In the genomic region with DNA sequence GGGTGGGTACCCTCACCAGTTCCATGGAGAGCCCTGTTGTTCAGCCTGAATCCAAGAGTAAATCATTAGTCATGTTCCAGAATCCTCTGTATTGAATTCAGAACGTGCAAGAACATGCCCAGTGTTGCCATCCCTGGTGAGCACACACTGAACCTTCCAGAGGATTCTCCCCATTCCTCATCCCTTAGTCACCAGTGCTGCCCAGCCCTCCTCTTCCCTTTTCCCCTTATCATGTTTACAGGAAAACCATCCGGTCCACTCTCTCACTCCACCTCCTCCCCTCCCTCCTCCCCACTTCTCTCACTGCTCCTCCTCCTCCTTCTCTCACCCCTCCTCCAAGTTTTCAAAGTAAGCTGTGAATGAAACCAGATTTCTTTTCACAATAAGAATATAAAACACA, we compare ENCODE assay signal across 15 mouse cellular contexts. TPM values are rescaled to one million over a fixed set of nuclear protein-coding genes. Genes with fewer than 3 reads are reported as not detected.
A peak's percentile ranks its signal among the peaks of the same experiment; 100 is the strongest.
DNase-seq lines count a peak whose midpoint lies in the region; ATAC-seq and TF ChIP-seq lines count a peak whose summit lies in the region.
"Had no signal": no experiment of that assay in that cellular context is flagged by ENCODE, and none has a peak within 500 bp of the region (broad histone marks: within the 10 kb centered on the region; RNA-seq: fewer than 3 reads in every experiment).

No protein-coding gene starts in this region.

- WGBS in heart, embryonic 16.5 days, result 24% methylated on average over 2 of the region's 2 CpGs
- 23% methylated on average over 2 of the region's 2 CpGs for WGBS in heart, embryonic 11.5 days (ENCODE audit: insufficient replicate concordance)
- 68% methylated on average over 2 of the region's 2 CpGs for WGBS in midbrain, embryonic 11.5 days
- WGBS in midbrain, embryonic 10.5 days, result 60% methylated on average over 2 of the region's 2 CpGs
- WGBS in limb, embryonic 14.5 days, result 21% methylated on average over 2 of the region's 2 CpGs

- ATAC-seq in heart, embryonic 16.5 days (replicated peaks; ENCODE audit: extremely low read depth, insufficient read depth, low FRiP score), result 0 out of 2 replicates have a peak, but pooled peaks have one; percentile 14
- no peak; the same call in 1 of the 2 replicates for ATAC-seq in heart, embryonic 11.5 days (replicated peaks; ENCODE audit: insufficient number of reproducible peaks, low FRiP score, low TSS enrichment)
- ATAC-seq in midbrain, embryonic 11.5 days (ENCODE audit: low FRiP score), result no peak
- peak; percentile 34; the same call in 1 of the 2 replicates for ATAC-seq in limb, embryonic 14.5 days (ENCODE audit: low FRiP score, low read depth)
- ATAC-seq: midbrain, embryonic 15.5 days had no signal

- H3K4me1 ChIP-seq in heart, embryonic 16.5 days (ENCODE audit: control insufficient read depth, insufficient read depth, low read length), result no peaks in the 10 kb centered on the region
- H3K4me1 ChIP-seq in heart, embryonic 11.5 days (ENCODE audit: control insufficient read depth, insufficient read depth, low read length), result no peaks in the 10 kb centered on the region
- no peaks in the 10 kb centered on the region for H3K4me1 ChIP-seq in midbrain, embryonic 11.5 days (ENCODE audit: control insufficient read depth, insufficient read depth, low read length)
- H3K4me1 ChIP-seq in midbrain, embryonic 10.5 days, result peaks cover 8% of the 10 kb centered on the region
- H3K4me1 ChIP-seq in limb, embryonic 14.5 days (ENCODE audit: control insufficient read depth, insufficient read depth, low read length), result peaks cover 6% of the 10 kb centered on the region
- H3K4me1 ChIP-seq: midbrain, embryonic 15.5 days; neural tube, embryonic 13.5 days had no signal

- no peak overlapping the region for H3K4me3 ChIP-seq in heart, embryonic 16.5 days (ENCODE audit: low read length)
- H3K4me3 ChIP-seq in heart, embryonic 11.5 days (ENCODE audit: low read depth, low read length), result no peak overlapping the region
- no peak overlapping the region for H3K4me3 ChIP-seq in midbrain, embryonic 11.5 days (ENCODE audit: low read depth, low read length)
- H3K4me3 ChIP-seq in midbrain, embryonic 10.5 days, result no peak overlapping the region
- H3K4me3 ChIP-seq in limb, embryonic 14.5 days (replicated peaks; ENCODE audit: low read length), result no peak overlapping the region
- H3K4me3 ChIP-seq: hindbrain, embryonic 13.5 days; left cerebral cortex, adult 2 months; lung, embryonic 15.5 days; midbrain, embryonic 15.5 days; neural tube, embryonic 13.5 days had no signal

- H3K4me2 ChIP-seq in heart, embryonic 16.5 days (ENCODE audit: low read depth, low read length), result no peak overlapping the region
- no peak overlapping the region for H3K4me2 ChIP-seq in heart, embryonic 11.5 days
- H3K4me2 ChIP-seq in midbrain, embryonic 11.5 days, result no peak overlapping the region
- no peak overlapping the region for H3K4me2 ChIP-seq in limb, embryonic 14.5 days (replicated peaks; ENCODE audit: low read depth, low read length, severe bottlenecking)
- H3K4me2 ChIP-seq: hindbrain, embryonic 13.5 days; lung, embryonic 15.5 days; midbrain, embryonic 15.5 days; neural tube, embryonic 13.5 days had no signal

- H3K9me3 ChIP-seq in heart, embryonic 16.5 days (replicated peaks; ENCODE audit: control insufficient read depth, low read length), result no peaks in the 10 kb centered on the region
- H3K9me3 ChIP-seq in heart, embryonic 11.5 days (replicated peaks; ENCODE audit: control insufficient read depth, low read length), result no peaks in the 10 kb centered on the region
- H3K9me3 ChIP-seq in midbrain, embryonic 11.5 days (ENCODE audit: control insufficient read depth, low read length), result no peaks in the 10 kb centered on the region
- no peaks in the 10 kb centered on the region for H3K9me3 ChIP-seq in midbrain, embryonic 10.5 days (replicated peaks)
- no peaks in the 10 kb centered on the region for H3K9me3 ChIP-seq in limb, embryonic 14.5 days (ENCODE audit: control insufficient read depth, low read length)
- H3K9me3 ChIP-seq: hindbrain, embryonic 13.5 days; lung, embryonic 15.5 days; midbrain, embryonic 15.5 days; neural tube, embryonic 13.5 days had no signal

- H3K27me3 ChIP-seq in heart, embryonic 16.5 days (ENCODE audit: control insufficient read depth, insufficient read depth, low read length), result no peaks in the 10 kb centered on the region
- H3K27me3 ChIP-seq in heart, embryonic 11.5 days (ENCODE audit: control insufficient read depth, insufficient read depth, low read length), result no peaks in the 10 kb centered on the region
- no peaks in the 10 kb centered on the region for H3K27me3 ChIP-seq in midbrain, embryonic 11.5 days (ENCODE audit: control insufficient read depth, insufficient read depth, low read length)
- H3K27me3 ChIP-seq in midbrain, embryonic 10.5 days (ENCODE audit: low read depth, poor library complexity, severe bottlenecking), result peaks cover 35% of the 10 kb centered on the region
- no peaks in the 10 kb centered on the region for H3K27me3 ChIP-seq in limb, embryonic 14.5 days (ENCODE audit: control insufficient read depth, insufficient read depth, low read length)
- H3K27me3 ChIP-seq: hindbrain, embryonic 13.5 days; lung, embryonic 15.5 days; midbrain, embryonic 15.5 days had no signal

- DNase-seq in midbrain, embryonic 11.5 days (ENCODE audit: low spot score, missing footprints), result peak; percentile 59
- DNase-seq in midbrain, embryonic 10.5 days (ENCODE audit: low spot score), result no peak
- peak; percentile 34 for DNase-seq in limb, embryonic 14.5 days (ENCODE audit: low spot score)
- no peak for DNase-seq in spleen, adult 18-20 months
- no peak for DNase-seq in layer of hippocampus, postnatal 36 days
- DNase-seq: adrenal gland, postnatal 25 days; kidney, adult 18-20 months had no signal

- no peak for TF ChIP-seq POLR2A in limb, embryonic 14.5 days (IDR thresholded peaks at IDR 0.05; ENCODE audit: borderline replicate concordance, extremely low read depth, insufficient read depth, insufficient read length)

- H3K36me3 ChIP-seq in heart, embryonic 16.5 days (ENCODE audit: control insufficient read depth, insufficient read depth), result no peaks in the 10 kb centered on the region
- no peaks in the 10 kb centered on the region for H3K36me3 ChIP-seq in heart, embryonic 11.5 days (ENCODE audit: control insufficient read depth, insufficient read depth, low read length)
- no peaks in the 10 kb centered on the region for H3K36me3 ChIP-seq in midbrain, embryonic 11.5 days (ENCODE audit: control insufficient read depth, insufficient read depth, low read length)
- H3K36me3 ChIP-seq in midbrain, embryonic 10.5 days, result no peaks in the 10 kb centered on the region
- H3K36me3 ChIP-seq in limb, embryonic 14.5 days (ENCODE audit: control insufficient read depth, insufficient read depth, low read length), result no peaks in the 10 kb centered on the region
- H3K36me3 ChIP-seq: hindbrain, embryonic 13.5 days; lung, embryonic 15.5 days; midbrain, embryonic 15.5 days; neural tube, embryonic 13.5 days had no signal

- no peak overlapping the region for H3K27ac ChIP-seq in heart, embryonic 16.5 days (ENCODE audit: low read length)
- H3K27ac ChIP-seq in heart, embryonic 11.5 days (ENCODE audit: low read depth, low read length), result no peak overlapping the region
- H3K27ac ChIP-seq in midbrain, embryonic 11.5 days (ENCODE audit: low read depth, low read length), result no peak overlapping the region
- H3K27ac ChIP-seq in midbrain, embryonic 10.5 days (replicated peaks), result no peak overlapping the region
- H3K27ac ChIP-seq in limb, embryonic 14.5 days (replicated peaks; ENCODE audit: low read depth, low read length), result no peak overlapping the region
- H3K27ac ChIP-seq: hindbrain, embryonic 13.5 days; left cerebral cortex, adult 2 months; lung, embryonic 15.5 days; midbrain, embryonic 15.5 days; neural tube, embryonic 13.5 days had no signal

- no peak overlapping the region for H3K9ac ChIP-seq in heart, embryonic 16.5 days (ENCODE audit: low read length)
- no peak overlapping the region for H3K9ac ChIP-seq in heart, embryonic 11.5 days (ENCODE audit: low read depth, low read length)
- H3K9ac ChIP-seq in midbrain, embryonic 11.5 days (ENCODE audit: low read length), result no peak overlapping the region
- H3K9ac ChIP-seq in limb, embryonic 14.5 days (ENCODE audit: low read depth, low read length, severe bottlenecking), result no peak overlapping the region
- H3K9ac ChIP-seq: hindbrain, embryonic 13.5 days; lung, embryonic 15.5 days; midbrain, embryonic 15.5 days; neural tube, embryonic 13.5 days had no signal

RNA-seq across cellular contexts. Expression of gene Tgfa, which starts 14.4 kb away (rescaled TPM):
- 2.5 and 2.7 TPM in 2 replicates for polyA plus RNA-seq in heart, embryonic 16.5 days (2015; fragmentation: Nextera tagmentation; extraction: Ambion mirVana)
- 3.0 and 4.1 TPM in 2 replicates for polyA plus RNA-seq in heart, embryonic 11.5 days (2014; fragmentation: Nextera tagmentation; extraction: Ambion mirVana)
- 1.4 and 1.7 TPM in 2 replicates for polyA plus RNA-seq in midbrain, embryonic 11.5 days (2014; fragmentation: Nextera tagmentation; extraction: Ambion mirVana)
- 1.3 and 1.4 TPM in 2 replicates for polyA plus RNA-seq in midbrain, embryonic 10.5 days (2016; fragmentation: Nextera tagmentation; extraction: Ambion mirVana)
- polyA plus RNA-seq in limb, embryonic 14.5 days (2012; rRNA removed), result 2.7 and 3.8 TPM in 2 replicates
- 3.1 and 3.3 TPM in 2 replicates for polyA plus RNA-seq in limb, embryonic 14.5 days (2014; fragmentation: Nextera tagmentation; extraction: Ambion mirVana)
- 10 to 100 TPM; 31.2 to 33.6 TPM for total RNA-seq in layer of hippocampus, postnatal 36 days (2021)
- total RNA-seq: common myeloid progenitor, adult 5-6 weeks had no signal

Comparison
In these comparisons a context has a peak if more than half of its experiments do, and no peak if none do; other contexts are left out.
1. ATAC-seq: peak in heart, embryonic 16.5 days (single experiment) and limb, embryonic 14.5 days (single experiment); none in heart, embryonic 11.5 days (single experiment) and midbrain, embryonic 11.5 days (single experiment).
2. DNase-seq: peak in midbrain, embryonic 11.5 days (single experiment) and limb, embryonic 14.5 days (single experiment); none in midbrain, embryonic 10.5 days (single experiment), spleen, adult 18-20 months (0 of 2) and layer of hippocampus, postnatal 36 days (0 of 2).